Mouse (Mus musculus) thymus, adult 2 months (tissue): ENCODE measurements around the gene Siglec1.

Experiments used
- CTCF ChIP-seq: fragments of 200-500 bp; IDR thresholded peaks from 2 replicates; pipeline ENCODE4 v1.5.1; 2012; ENCODE audit warnings: mild to moderate bottlenecking, control low read depth, low read length, moderate library complexity, borderline replicate concordance; ENCODE audit not compliant: control insufficient read depth, poor library complexity, insufficient read depth; ENCODE audit errors: extremely low read depth
- POLR2A ChIP-seq: fragments of 200-500 bp; IDR thresholded peaks from 2 replicates; pipeline ENCODE4 v1.6.1; 2012; ENCODE audit warnings: mild to moderate bottlenecking, low read length, control low read depth, moderate library complexity; ENCODE audit not compliant: control insufficient read depth, poor library complexity, insufficient read depth; ENCODE audit errors: extremely low read depth

- TF ChIP-seq POLR2A (no peak), CTCF (no peak)
Measured at GRCm38 (mm10) chr2:131037226-131037990, 49.2 kb downstream of the Siglec1 start.
